Mouse (Mus musculus) bone marrow, adult 2 months (tissue): Measurements from ENCODE around the gene Lonp2. TPM values are rescaled to one million over a fixed set of nuclear protein-coding genes. Genes with fewer than 3 reads are reported as not detected.

Experiments used
- H3K27ac ChIP-seq: fragments of 200-500 bp; 2 replicates; pipeline ENCODE4 v1.5.1; 2012; ENCODE audit warnings: low read depth, mild to moderate bottlenecking, control low read depth, inconsistent platforms, low read length; ENCODE audit not compliant: control insufficient read depth, poor library complexity, insufficient read depth
- H3K4me1 ChIP-seq: fragments of 200-500 bp; 2 replicates; pipeline ENCODE4 v1.6.1; 2011; ENCODE audit warnings: low read length; ENCODE audit not compliant: control insufficient read depth, insufficient read depth
- H3K4me3 ChIP-seq: fragments of 200-500 bp; replicated peaks from 2 replicates; pipeline ENCODE3; 2011; ENCODE audit warnings: mild to moderate bottlenecking, low read depth, low read length, control low read depth; ENCODE audit not compliant: control insufficient read depth
- CTCF ChIP-seq: fragments of 200-500 bp; IDR thresholded peaks from 2 replicates; pipeline ENCODE4 v1.5.1; 2011; ENCODE audit warnings: low read length, control low read depth; ENCODE audit not compliant: control insufficient read depth, insufficient read depth
- POLR2A ChIP-seq: fragments of 200-500 bp; IDR thresholded peaks from 2 replicates; pipeline ENCODE4 v1.6.1; 2011; ENCODE audit warnings: low read depth, mild to moderate bottlenecking, control low read depth, low read length, borderline replicate concordance; ENCODE audit not compliant: control insufficient read depth
- WGBS: fragments of 180-500 bp; shearing (Covaris S2); methylation state at CpG from one replicate; pipeline ENCODE4 v1.1.7; 2018; 5-methylcytosine and 5-hydroxymethylcytosine counted together
- polyA plus RNA-seq: library from polyadenylated mRNA; stranded (reverse); fragments of >200 nt; gene quantifications from 2 replicates; pipeline ENCODE4 v1.2.4, GENCODE M21; 2011; ENCODE audit warnings: low replicate concordance; ENCODE audit not compliant: missing spikeins, insufficient read depth, insufficient read length

The Lonp2 gene
- polyA plus RNA-seq, 1 experiment, result 19.8 TPM

DNA sequence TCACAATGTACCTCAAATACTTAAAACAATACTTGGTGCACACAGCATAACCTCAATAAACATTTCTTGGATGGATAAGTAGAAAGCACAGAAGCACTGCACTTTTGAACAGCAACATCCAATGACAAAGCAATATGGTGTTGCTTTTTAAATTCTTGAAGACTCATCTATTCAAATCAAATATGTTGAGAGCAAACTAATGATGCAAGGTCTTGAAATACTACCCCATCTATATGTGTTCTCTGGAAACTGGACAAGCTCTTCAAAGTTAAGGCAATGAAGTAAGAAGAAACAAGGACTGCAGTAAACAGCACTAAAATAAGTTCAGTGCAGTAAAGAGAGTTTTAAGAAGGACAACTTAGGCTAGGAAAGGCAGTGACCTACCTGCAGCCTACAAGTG lies 117.1 kb downstream of the Lonp2 start:
- TF ChIP-seq CTCF (no peak), POLR2A (no peak)
- no peak overlapping the region for H3K27ac ChIP-seq
- no peaks in the 10 kb centered on the region; the same call in 1 of the 2 replicates for H3K4me1 ChIP-seq
- H3K4me3 ChIP-seq, result no peak overlapping the region

DNA sequence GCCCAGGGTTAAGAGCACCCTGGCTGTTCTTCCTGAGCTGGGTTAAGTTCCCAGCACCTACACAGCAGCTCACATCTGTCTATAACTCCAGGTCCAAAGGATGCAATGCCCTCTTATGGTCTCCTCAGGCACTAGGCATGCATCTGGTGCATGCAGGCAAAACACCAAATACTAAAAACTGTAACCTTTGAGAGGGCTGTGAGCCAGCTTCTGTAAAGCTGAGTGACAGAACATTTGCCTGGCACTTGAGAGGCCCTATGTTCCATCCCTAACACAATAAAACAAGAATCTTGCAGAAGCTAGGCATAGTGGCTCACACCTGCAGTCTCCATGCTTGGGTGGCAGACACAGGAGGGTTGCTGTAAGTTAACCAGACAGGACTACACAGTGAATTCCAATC lies 117.8 kb downstream of the Lonp2 start:
- no peak overlapping the region for H3K27ac ChIP-seq
- no peak for TF ChIP-seq CTCF
- no peak for TF ChIP-seq POLR2A
- no peaks in the 10 kb centered on the region; the same call in 1 of the 2 replicates for H3K4me1 ChIP-seq
- H3K4me3 ChIP-seq, result no peak overlapping the region

- Histone ChIP-seq H3K4me1 (no peaks in the 10 kb centered on the region; the same call in 1 of the 2 replicates), H3K4me3 (no peak overlapping the region), H3K27ac (no peak overlapping the region)
- TF ChIP-seq CTCF, result no peak
- no peak for TF ChIP-seq POLR2A
- 69% methylated on average over 7 of the region's 7 CpGs for WGBS
Observed at GRCm38 (mm10) chr8:86742605-86743345, 118.9 kb downstream of the Lonp2 start.

DNA sequence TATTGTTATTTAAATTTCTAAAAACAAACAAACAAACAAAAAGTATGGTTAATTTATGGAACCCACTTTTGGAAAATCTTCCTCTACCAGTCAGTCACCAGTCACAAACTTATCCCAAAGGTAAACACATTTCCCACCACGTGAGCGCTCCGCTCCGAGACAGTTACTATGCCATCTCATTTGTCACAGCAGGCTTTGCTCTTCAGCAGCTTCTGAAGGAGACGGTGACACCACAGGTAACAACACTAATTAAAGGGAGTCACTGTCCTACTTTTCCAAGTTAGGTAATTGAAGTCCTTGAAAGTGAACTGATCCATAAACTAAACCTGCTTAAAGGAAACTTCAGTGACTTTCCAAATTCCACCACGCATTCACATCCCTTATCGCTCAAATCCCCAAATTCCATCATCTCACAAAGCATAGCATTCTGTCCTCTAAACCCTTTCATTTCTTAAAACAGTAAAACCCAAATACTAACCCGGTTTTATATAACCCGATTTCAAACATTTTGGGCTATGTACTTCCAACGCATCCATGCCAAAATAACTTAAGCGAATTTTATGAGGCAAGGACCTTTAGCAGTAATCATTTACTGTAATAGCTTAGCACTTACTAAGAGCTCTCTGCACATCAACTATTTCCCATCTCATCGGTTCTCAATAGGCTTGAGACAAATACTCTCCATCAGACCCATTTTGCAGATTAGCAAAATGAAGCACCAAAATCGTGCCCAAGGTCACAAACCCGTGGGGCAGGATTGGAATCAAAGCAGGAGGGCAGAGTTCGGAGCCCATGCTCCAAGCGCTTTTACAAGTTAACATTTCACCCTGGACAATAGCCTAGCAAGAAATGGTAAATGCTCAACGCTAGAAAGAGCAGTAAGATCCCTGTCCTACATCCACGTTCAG lies 120.7 kb downstream of the Lonp2 start:
- Histone ChIP-seq H3K4me3 (peak overlapping the region; percentile 66), H3K4me1 (no peaks in the 10 kb centered on the region; the same call in 1 of the 2 replicates), H3K27ac (no peak overlapping the region)
- TF ChIP-seq POLR2A (no peak), CTCF (no peak)
- 34% methylated on average over 18 of the region's 18 CpGs for WGBS

- TF ChIP-seq POLR2A (no peak), CTCF (no peak)
- no peaks in the 10 kb centered on the region; the same call in 1 of the 2 replicates for H3K4me1 ChIP-seq
- under 1% methylated on average over 66 of the region's 88 CpGs for WGBS
Observed at GRCm38 (mm10) chr8:86745221-86745934, 121.5 kb downstream of the Lonp2 start, which contains the start of the genes Gm10638 and Siah1a. Gene Gm10638, plus strand, starts transcription at chr8:86745699. Gene Siah1a, minus strand, starts transcription at chr8:86745934.

DNA sequence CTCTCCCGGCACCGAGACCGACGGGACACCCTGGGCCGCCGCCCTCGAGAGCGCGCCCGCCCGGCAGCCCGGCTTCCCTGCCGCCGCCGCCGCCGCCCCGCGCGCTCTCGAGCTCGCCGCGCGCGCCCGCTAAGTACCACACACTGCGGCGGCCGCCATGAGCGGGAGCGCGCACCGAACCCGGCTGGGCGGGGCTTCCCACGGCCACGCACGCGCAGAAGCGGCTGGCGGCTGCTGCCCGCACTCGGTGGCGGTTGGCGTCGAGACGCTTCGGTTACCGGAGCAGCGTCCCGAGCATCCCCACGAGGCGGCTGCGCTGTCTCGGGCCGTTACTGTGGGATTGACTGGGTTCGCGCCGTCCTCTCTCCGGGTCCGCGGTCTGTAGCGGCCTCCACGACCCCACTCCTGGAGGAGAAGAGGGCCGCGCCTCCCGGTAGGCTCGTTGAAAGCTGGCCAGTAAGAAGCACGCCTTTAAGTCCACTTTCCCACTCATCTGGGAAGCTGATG lies 122.1 kb downstream of the Lonp2 start:
- no peaks in the 10 kb centered on the region; the same call in 1 of the 2 replicates for H3K4me1 ChIP-seq
- H3K4me3 ChIP-seq, result peak overlapping the region; percentile 78
- TF ChIP-seq CTCF (no peak), POLR2A (0 out of 2 replicates have a peak, but pooled peaks have one; percentile 38)
- peak overlapping the region; percentile 93 for H3K27ac ChIP-seq
- 2% methylated on average over 69 of the region's 70 CpGs for WGBS

More at GRCm38 (mm10) chr8:86745221-86745934, 121.5 kb downstream of the Lonp2 start, which contains the start of the genes Gm10638 and Siah1a:
- Histone ChIP-seq H3K4me3 (peak within 1 kb of the TSS; percentile 78), H3K27ac (peak within 1 kb of the TSS; percentile 93)

DNA sequence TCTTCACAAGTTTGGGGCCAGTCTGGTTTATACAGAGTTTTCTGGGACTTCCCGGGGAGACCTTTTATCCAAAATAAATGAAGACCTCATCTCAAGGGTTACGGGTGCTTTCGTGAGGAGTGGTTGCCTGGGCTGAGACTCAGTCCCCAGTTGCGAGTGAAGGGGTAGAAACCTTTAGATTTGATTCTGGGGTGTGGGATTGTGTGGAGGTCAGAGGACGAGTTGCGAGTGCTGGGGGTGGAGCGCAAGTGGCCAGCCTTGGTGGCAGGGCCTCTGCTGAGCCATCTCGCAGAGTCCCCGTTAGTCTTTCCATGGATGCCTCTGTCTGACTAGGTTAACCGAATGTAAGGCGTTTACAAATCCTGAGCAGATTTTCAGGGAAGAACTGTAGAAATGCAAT lies 122.7 kb downstream of the Lonp2 start:
- 4% methylated on average over 11 of the region's 11 CpGs for WGBS
- no peak for TF ChIP-seq CTCF
- TF ChIP-seq POLR2A, result no peak
- H3K27ac ChIP-seq, result no peak overlapping the region
- H3K4me3 ChIP-seq, result peak overlapping the region; percentile 78
- H3K4me1 ChIP-seq, result no peaks in the 10 kb centered on the region; the same call in 1 of the 2 replicates

GRCm38 (mm10) chr8:86749842-86750241 lies 126.0 kb downstream of the Lonp2 start:
- Histone ChIP-seq H3K27ac (no peak overlapping the region), H3K4me3 (no peak overlapping the region), H3K4me1 (no peaks in the 10 kb centered on the region)
- TF ChIP-seq POLR2A, result no peak
- no peak for TF ChIP-seq CTCF
- 77% methylated on average over 2 of the region's 2 CpGs for WGBS
